Mouse (Mus musculus) kidney, embryonic 14.5 days (tissue): ENCODE measurements around the gene Gm4763. TPM values are rescaled to one million over a fixed set of nuclear protein-coding genes. Genes with fewer than 3 reads are reported as not detected.
"Not testable (repeated sequence)": the region's sequence is repeated elsewhere in the genome, so short reads cannot be mapped to it uniquely, and the experiment has no call there.

ENCODE experiments used
- ATAC-seq: fragments of 200-750 bp; cut with Nextera tagmentation; 2 replicates; pipeline ENCODE4 v1.8.0; 2017; ENCODE audit warnings: moderate number of reproducible peaks, mild to moderate bottlenecking, moderate TSS enrichment, moderate library complexity; ENCODE audit not compliant: low FRiP score, low TSS enrichment
- H3K27ac ChIP-seq: fragments of 300-500 bp; sonication (generic); 2 replicates; pipeline ENCODE4 v1.5.1; 2014; ENCODE audit warnings: low read depth, mild to moderate bottlenecking, low read length, moderate library complexity, mixed read lengths
- H3K27me3 ChIP-seq: fragments of 300-500 bp; sonication (generic); 2 replicates; pipeline ENCODE4 v1.6.1; 2014; ENCODE audit warnings: mild to moderate bottlenecking, low read length; ENCODE audit not compliant: control insufficient read depth, insufficient read depth
- H3K36me3 ChIP-seq: fragments of 300-500 bp; sonication (generic); 2 replicates; pipeline ENCODE4 v1.6.1; 2014; ENCODE audit warnings: low read length, mixed read lengths; ENCODE audit not compliant: control insufficient read depth, insufficient read depth
- H3K4me1 ChIP-seq: fragments of 300-500 bp; sonication (generic); 2 replicates; pipeline ENCODE4 v1.6.1; 2014; ENCODE audit warnings: low read length, mixed read lengths; ENCODE audit not compliant: control insufficient read depth, insufficient read depth
- H3K4me2 ChIP-seq: fragments of 300-500 bp; sonication (generic); replicated peaks from 2 replicates; pipeline ENCODE4 v1.6.1; 2014; ENCODE audit warnings: low read depth, mild to moderate bottlenecking, low read length
- H3K4me3 ChIP-seq: fragments of 300-500 bp; sonication (generic); 2 replicates; pipeline ENCODE4 v1.5.1; 2014; ENCODE audit warnings: mild to moderate bottlenecking, low read length
- H3K9ac ChIP-seq: fragments of 300-500 bp; sonication (generic); 2 replicates; pipeline ENCODE4 v1.6.1; 2014; ENCODE audit warnings: low read depth, mild to moderate bottlenecking, low read length, moderate library complexity
- H3K9me3 ChIP-seq: fragments of 300-500 bp; sonication (generic); 2 replicates; pipeline ENCODE4 v1.6.1; 2016; ENCODE audit warnings: low read length; ENCODE audit not compliant: control insufficient read depth
- WGBS: fragments of 180-500 bp; shearing (Covaris S2); extraction: QIAGEN DNeasy Blood & Tissue Kit; methylation state at CpG from one replicate; pipeline ENCODE4 v1.1.7; 2014; 5-methylcytosine and 5-hydroxymethylcytosine counted together
- polyA plus RNA-seq: library from polyadenylated mRNA; unstranded; fragments of >200 nt; fragmentation: Nextera tagmentation; extraction: Ambion mirVana; gene quantifications from 2 replicates; pipeline ENCODE4 v1.2.1, GENCODE M21; 2014

The Gm4763 gene
- polyA plus RNA-seq, 1 experiment from 2014 or later: not detected

GRCm38 (mm10) chr7:24751610-24752009 is 24.9 kb upstream of the Gm4763 start:
- 67% methylated on average over 2 of the region's 2 CpGs for WGBS
- ATAC-seq: 0 out of 2 replicates have a peak, but pooled peaks have one; percentile 24
- no peak overlapping the region for H3K9ac ChIP-seq
- H3K36me3 ChIP-seq: no peaks in the 10 kb centered on the region
- H3K4me2 ChIP-seq: no peak overlapping the region
- no peak overlapping the region for H3K4me3 ChIP-seq
- no peak overlapping the region for H3K27ac ChIP-seq
- H3K4me1 ChIP-seq: 0 out of 2 replicates have a peak, but pooled peaks cover 2% of the 10 kb centered on the region
- no peaks in the 10 kb centered on the region for H3K27me3 ChIP-seq
- H3K9me3 ChIP-seq: no peaks in the 10 kb centered on the region

- Histone ChIP-seq H3K9me3 (no peaks in the 10 kb centered on the region), H3K4me2 (no peak overlapping the region), H3K9ac (no peak overlapping the region), H3K4me1 (0 out of 2 replicates have a peak, but pooled peaks cover 3% of the 10 kb centered on the region), H3K27ac (0 out of 2 replicates have a peak overlapping the region, but pooled peaks have one; percentile 1), H3K4me3 (no peak overlapping the region), H3K27me3 (no peaks in the 10 kb centered on the region), H3K36me3 (no peaks in the 10 kb centered on the region)
- ATAC-seq: no peak
- 50% methylated on average over 4 of the region's 4 CpGs for WGBS
These were observed 24.0 kb upstream of the Gm4763 start for GRCm38 (mm10) chr7:24750695-24751094.

GRCm38 (mm10) chr7:24735970-24736670 is 9.4 kb upstream of the Gm4763 start:
- Histone ChIP-seq H3K4me1 (0 out of 2 replicates have a peak, but pooled peaks cover 4% of the 10 kb centered on the region), H3K4me2 (peak overlapping the region; percentile 8; the same call in 1 of the 2 replicates), H3K36me3 (no peaks in the 10 kb centered on the region), H3K4me3 (no peak overlapping the region), H3K27me3 (no peaks in the 10 kb centered on the region), H3K27ac (no peak overlapping the region), H3K9ac (no peak overlapping the region), H3K9me3 (peaks cover 4% of the 10 kb centered on the region; the same call in 1 of the 2 replicates)
- ATAC-seq: peak; percentile 81
- 19% methylated on average over 17 of the region's 17 CpGs for WGBS

- Histone ChIP-seq H3K4me2 (no peak overlapping the region), H3K4me1 (no peaks in the 10 kb centered on the region), H3K27me3 (no peaks in the 10 kb centered on the region), H3K36me3 (no peaks in the 10 kb centered on the region), H3K4me3 (no peak overlapping the region), H3K9ac (no peak overlapping the region), H3K9me3 (no peaks in the 10 kb centered on the region), H3K27ac (no peak overlapping the region)
- ATAC-seq: no peak
- 74% methylated on average over 6 of the region's 6 CpGs for WGBS
These were observed 11.7 kb downstream of the Gm4763 start for GRCm38 (mm10) chr7:24715039-24715438.

GRCm38 (mm10) chr7:24708832-24709292 is 17.8 kb downstream of the Gm4763 start, which contains the start of gene BC049730:
TSS of gene BC049730 (plus strand) at chr7:24709242.
- whole genome bisulfite sequencing: 92% methylated on average over 14 of the region's 14 CpGs
- no peaks in the 10 kb centered on the region for H3K27me3 ChIP-seq
- no peaks in the 10 kb centered on the region for H3K36me3 ChIP-seq
- H3K9me3 ChIP-seq: no peaks in the 10 kb centered on the region
- H3K4me1 ChIP-seq: no peaks in the 10 kb centered on the region
- no peak for ATAC-seq
- H3K27ac ChIP-seq: no peak within 1 kb of the TSS
- H3K9ac ChIP-seq: no peak within 1 kb of the TSS
- no peak within 1 kb of the TSS for H3K4me3 ChIP-seq
- H3K4me2 ChIP-seq: no peak within 1 kb of the TSS

- H3K9me3 ChIP-seq, H3K4me3 ChIP-seq, H3K27me3 ChIP-seq, ATAC-seq, H3K36me3 ChIP-seq, H3K4me1 ChIP-seq, H3K9ac ChIP-seq, H3K4me2 ChIP-seq, H3K27ac ChIP-seq: not testable (repeated sequence)
- WGBS: 84% methylated on average over 9 of the region's 9 CpGs
These were observed 23.9 kb downstream of the Gm4763 start for GRCm38 (mm10) chr7:24702841-24703240.

- not testable (repeated sequence) for H3K27me3 ChIP-seq, H3K27ac ChIP-seq, H3K9ac ChIP-seq, H3K4me2 ChIP-seq, H3K4me3 ChIP-seq, H3K9me3 ChIP-seq, H3K36me3 ChIP-seq, ATAC-seq, H3K4me1 ChIP-seq
- WGBS: 96% methylated on average over 4 of the region's 4 CpGs
These were observed 28.8 kb downstream of the Gm4763 start for GRCm38 (mm10) chr7:24697891-24698290.

GRCm38 (mm10) chr7:24692693-24693092 is 34.0 kb downstream of the Gm4763 start:
- not testable (repeated sequence) for ATAC-seq, H3K9ac ChIP-seq, H3K4me3 ChIP-seq

GRCm38 (mm10) chr7:24687519-24687918 is 39.2 kb downstream of the Gm4763 start:
- H3K9ac ChIP-seq, H3K4me3 ChIP-seq, H3K4me1 ChIP-seq, H3K36me3 ChIP-seq, H3K27ac ChIP-seq, H3K4me2 ChIP-seq, H3K27me3 ChIP-seq, ATAC-seq, H3K9me3 ChIP-seq: not testable (repeated sequence)
- 87% methylated on average over 10 of the region's 10 CpGs for WGBS

More at GRCm38 (mm10) chr7:24692693-24693092, 34.0 kb downstream of the Gm4763 start:
- 64% methylated on average over 3 of the region's 3 CpGs for WGBS
- not testable (repeated sequence) for H3K9me3 ChIP-seq, H3K36me3 ChIP-seq, H3K27me3 ChIP-seq, H3K4me1 ChIP-seq, H3K4me2 ChIP-seq, H3K27ac ChIP-seq
